Mouse (Mus musculus) intestine, embryonic 16.5 days (tissue): ENCODE data around the gene Wnt5b. TPM values are rescaled to one million over a fixed set of nuclear protein-coding genes. Genes with fewer than 3 reads are reported as not detected.

ENCODE experiments used
- ATAC-seq: fragments of 200-750 bp; cut with Nextera tagmentation; 2 replicates; pipeline ENCODE4 v1.8.0; 2017; ENCODE audit warnings: moderate TSS enrichment, moderate library complexity
- H3K27ac ChIP-seq: fragments of 300-500 bp; sonication (generic); 2 replicates; pipeline ENCODE4 v1.5.1; 2014; ENCODE audit warnings: mild to moderate bottlenecking, low read length
- H3K27me3 ChIP-seq: fragments of 300-500 bp; sonication (generic); replicated peaks from 2 replicates; pipeline ENCODE4 v1.6.1; 2014; ENCODE audit warnings: low read length, control low read depth, mixed read lengths; ENCODE audit not compliant: control insufficient read depth, insufficient read depth
- H3K36me3 ChIP-seq: fragments of 300-500 bp; sonication (generic); 2 replicates; pipeline ENCODE4 v1.6.1; 2014; ENCODE audit warnings: low read length, control low read depth; ENCODE audit not compliant: control insufficient read depth, insufficient read depth
- H3K4me1 ChIP-seq: fragments of 300-500 bp; sonication (generic); 2 replicates; pipeline ENCODE4 v1.6.1; 2014; ENCODE audit warnings: low read length, control low read depth, mixed read lengths; ENCODE audit not compliant: control insufficient read depth, insufficient read depth
- H3K4me2 ChIP-seq: fragments of 300-500 bp; sonication (generic); 2 replicates; pipeline ENCODE4 v1.6.1; 2014; ENCODE audit warnings: low read depth, low read length, control low read depth
- H3K4me3 ChIP-seq: fragments of 300-500 bp; sonication (generic); 2 replicates; pipeline ENCODE4 v1.5.1; 2014; ENCODE audit warnings: mild to moderate bottlenecking, low read length
- H3K9ac ChIP-seq: fragments of 300-500 bp; sonication (generic); 2 replicates; pipeline ENCODE4 v1.6.1; 2014; ENCODE audit warnings: low read depth, low read length
- H3K9me3 ChIP-seq: fragments of 300-500 bp; sonication (generic); 2 replicates; pipeline ENCODE4 v1.6.1; 2016; ENCODE audit warnings: low read length, control low read depth; ENCODE audit not compliant: control insufficient read depth
- WGBS: fragments of 180-500 bp; shearing (Covaris S2); extraction: QIAGEN DNeasy Blood & Tissue Kit; methylation state at CpG from one replicate; pipeline ENCODE4 v1.1.7; 2014; 5-methylcytosine and 5-hydroxymethylcytosine counted together
- polyA plus RNA-seq: library from polyadenylated mRNA; unstranded; fragments of >200 nt; fragmentation: Nextera tagmentation; extraction: Ambion mirVana; gene quantifications from 2 replicates; pipeline ENCODE4 v1.2.1, GENCODE M21; 2015

Wnt5b gene
- polyA plus RNA-seq, 1 experiment from 2014 or later = 4.0 TPM

DNA sequence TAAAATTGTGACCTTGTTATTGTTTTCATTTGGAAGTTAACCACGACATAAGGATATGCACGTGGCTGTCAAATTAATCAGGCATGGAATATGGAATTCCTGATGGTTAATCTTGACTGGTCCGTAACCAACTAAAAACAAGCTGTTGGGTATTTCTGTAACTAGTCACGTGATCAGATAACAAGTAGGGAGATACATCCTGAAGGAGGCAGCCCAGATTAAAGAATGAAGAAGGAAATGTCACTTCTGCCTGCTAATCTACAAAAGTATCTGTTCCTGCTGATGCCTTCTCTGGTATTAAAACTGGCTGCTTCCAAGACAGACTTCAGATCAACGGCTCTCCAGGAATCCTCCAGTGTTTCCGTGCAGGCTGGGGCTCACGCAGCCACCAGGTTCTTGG, 70.7 kb downstream of the Wnt5b start:
- 75% methylated on average over 7 of the region's 7 CpGs for WGBS

DNA sequence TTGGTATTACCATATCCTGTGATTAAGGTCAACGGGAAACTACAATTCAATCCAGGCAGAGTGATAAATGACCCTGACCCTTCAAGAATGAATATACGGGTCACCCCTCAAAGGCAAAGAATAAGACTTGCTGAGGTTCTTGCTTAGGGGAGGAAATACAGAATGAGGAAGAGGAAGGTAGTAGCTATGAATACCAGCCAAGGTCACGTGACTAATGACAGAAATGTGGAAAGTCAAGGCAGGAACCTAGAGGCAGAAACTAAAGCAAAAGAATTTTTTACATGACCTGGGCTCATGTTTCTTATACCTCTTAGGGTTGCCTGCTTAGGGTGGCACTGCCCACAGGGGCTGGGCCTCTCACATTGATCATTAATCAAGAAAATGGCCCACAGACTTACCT, 71.4 kb downstream of the Wnt5b start:
- ATAC-seq = no peak
- Histone ChIP-seq H3K4me1 (peaks cover 5% of the 10 kb centered on the region), H3K9me3 (no peaks in the 10 kb centered on the region), H3K27me3 (no peaks in the 10 kb centered on the region), H3K36me3 (no peaks in the 10 kb centered on the region), H3K4me2 (no peak overlapping the region), H3K9ac (no peak overlapping the region), H3K27ac (no peak overlapping the region), H3K4me3 (no peak overlapping the region)
- WGBS = 68% methylated on average over 3 of the region's 3 CpGs

More for the DNA sequence above, 70.7 kb downstream of the Wnt5b start:
- H3K4me3 ChIP-seq = no peak overlapping the region
- no peaks in the 10 kb centered on the region for H3K36me3 ChIP-seq
- ATAC-seq = no peak
- H3K4me2 ChIP-seq = no peak overlapping the region
- H3K9ac ChIP-seq = no peak overlapping the region
- no peaks in the 10 kb centered on the region for H3K9me3 ChIP-seq
- H3K4me1 ChIP-seq = peaks cover 10% of the 10 kb centered on the region
- no peaks in the 10 kb centered on the region for H3K27me3 ChIP-seq
- peak overlapping the region; percentile 5; the same call in 1 of the 2 replicates for H3K27ac ChIP-seq

DNA sequence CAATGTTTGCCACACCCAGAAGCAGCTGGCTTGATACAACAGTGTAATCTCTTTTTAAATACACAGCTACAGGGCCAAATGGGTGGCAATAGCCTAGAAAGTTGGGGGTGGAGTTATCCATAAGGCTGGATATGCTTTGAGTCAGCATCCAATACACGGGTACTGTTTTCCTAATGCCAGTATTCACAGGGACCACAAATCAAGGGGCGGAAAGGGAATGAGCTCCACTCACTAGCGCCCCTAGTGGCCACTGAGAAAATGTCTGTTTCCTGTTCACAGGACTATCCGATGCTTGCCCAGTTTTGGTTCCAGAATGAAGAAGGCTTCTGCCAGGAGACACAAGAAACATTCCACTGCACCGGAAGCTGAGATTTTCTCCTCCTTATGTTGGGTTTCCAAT, 72.0 kb downstream of the Wnt5b start:
- Histone ChIP-seq H3K27me3 (no peaks in the 10 kb centered on the region), H3K9me3 (no peaks in the 10 kb centered on the region), H3K4me3 (no peak overlapping the region), H3K4me1 (peaks cover 5% of the 10 kb centered on the region; the same call in 1 of the 2 replicates), H3K36me3 (no peaks in the 10 kb centered on the region), H3K9ac (no peak overlapping the region), H3K4me2 (no peak overlapping the region), H3K27ac (no peak overlapping the region)
- ATAC-seq = no peak
- 33% methylated on average over 5 of the region's 5 CpGs for WGBS

DNA sequence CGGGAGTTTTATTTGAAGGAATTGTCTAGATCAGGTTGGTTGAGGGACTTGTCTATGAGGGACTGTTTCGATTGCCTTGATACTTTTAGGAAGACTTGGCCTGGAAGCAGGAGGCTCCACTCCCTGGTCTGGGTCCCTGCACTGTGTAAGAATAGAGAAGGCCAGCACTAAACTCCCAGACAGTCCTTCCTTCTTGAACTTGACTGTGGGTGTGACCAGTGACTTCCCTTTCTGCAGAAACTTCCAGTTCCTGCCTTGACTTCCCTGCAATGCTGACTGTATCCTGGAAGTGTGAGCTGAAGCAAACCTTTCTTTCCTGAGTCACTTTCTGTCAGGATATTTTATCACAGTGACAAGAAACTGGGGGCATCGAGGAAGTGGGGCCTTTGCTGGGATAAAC, 73.4 kb downstream of the Wnt5b start:
- H3K27ac ChIP-seq = no peak overlapping the region
- no peaks in the 10 kb centered on the region for H3K27me3 ChIP-seq
- H3K9ac ChIP-seq = no peak overlapping the region
- peaks cover 7% of the 10 kb centered on the region; the same call in 1 of the 2 replicates for H3K4me1 ChIP-seq
- H3K9me3 ChIP-seq = no peaks in the 10 kb centered on the region
- no peaks in the 10 kb centered on the region for H3K36me3 ChIP-seq
- no peak overlapping the region for H3K4me2 ChIP-seq
- ATAC-seq = no peak
- H3K4me3 ChIP-seq = no peak overlapping the region
- 80% methylated on average over 3 of the region's 3 CpGs for WGBS

DNA sequence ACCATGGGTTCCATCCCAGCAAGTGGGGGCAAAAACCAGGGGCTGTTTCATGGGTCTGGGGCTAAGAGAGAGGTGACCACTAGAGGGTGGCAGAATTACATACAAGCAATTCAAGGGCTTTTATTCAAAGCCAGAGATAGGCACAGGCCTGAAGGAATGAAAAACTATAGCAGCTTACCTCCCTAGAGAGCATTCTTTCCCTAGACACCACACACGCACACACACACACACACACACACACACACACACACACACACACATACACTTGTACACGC, 76.4 kb downstream of the Wnt5b start:
- H3K4me3 ChIP-seq = no peak overlapping the region
- no peaks in the 10 kb centered on the region for H3K9me3 ChIP-seq
- 81% methylated on average over 2 of the region's 2 CpGs for WGBS
- no peaks in the 10 kb centered on the region for H3K36me3 ChIP-seq
- ATAC-seq = peak; percentile 61
- H3K9ac ChIP-seq = no peak overlapping the region
- H3K4me1 ChIP-seq = 0 out of 2 replicates have a peak, but pooled peaks cover 5% of the 10 kb centered on the region
- H3K4me2 ChIP-seq = no peak overlapping the region
- no peaks in the 10 kb centered on the region for H3K27me3 ChIP-seq
- H3K27ac ChIP-seq = no peak overlapping the region

DNA sequence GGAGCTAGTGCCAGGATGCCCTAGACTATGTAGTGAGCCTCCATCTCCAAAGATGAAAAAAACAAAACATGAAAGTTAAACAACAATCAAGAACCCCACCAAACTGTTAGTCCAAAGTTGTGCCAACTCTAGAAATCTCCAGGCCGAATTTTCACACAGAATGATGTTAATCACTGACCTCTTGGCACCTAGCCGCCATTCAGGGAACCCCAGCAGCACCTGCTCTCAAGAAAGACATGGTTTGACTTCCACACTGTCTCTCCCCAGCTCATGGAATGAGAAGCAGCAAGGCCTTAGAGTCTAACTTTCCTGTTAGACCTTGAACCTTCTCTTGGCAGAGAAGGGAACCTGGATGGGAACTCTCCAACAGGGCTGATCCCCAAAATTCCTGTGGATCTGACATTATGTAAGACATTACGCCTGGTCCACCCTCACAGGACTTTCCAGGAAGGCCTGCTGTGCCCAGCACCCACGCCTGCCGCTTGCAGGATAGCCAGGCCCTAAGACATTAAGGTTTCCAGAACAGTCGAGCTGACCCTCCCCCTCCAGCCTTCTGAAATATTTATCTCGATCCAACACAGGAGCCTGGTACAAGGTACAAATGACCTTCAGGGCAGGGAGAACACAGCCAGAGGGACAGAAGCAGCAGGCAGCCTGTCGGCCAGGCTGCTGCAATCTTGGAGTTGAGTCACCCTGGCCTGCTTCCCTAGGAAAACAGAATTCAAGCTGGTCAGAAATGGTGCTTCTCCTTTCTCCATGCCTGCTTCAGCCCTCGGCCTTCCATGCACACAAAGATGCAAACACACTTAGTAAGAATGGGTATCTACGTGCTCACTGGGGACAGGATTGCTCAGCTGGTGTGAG, 77.0 kb downstream of the Wnt5b start:
- Histone ChIP-seq H3K4me1 (0 out of 2 replicates have a peak, but pooled peaks cover 5% of the 10 kb centered on the region), H3K4me3 (no peak overlapping the region), H3K27ac (0 out of 2 replicates have a peak overlapping the region, but pooled peaks have one; percentile 2), H3K36me3 (no peaks in the 10 kb centered on the region), H3K9me3 (no peaks in the 10 kb centered on the region), H3K27me3 (no peaks in the 10 kb centered on the region), H3K4me2 (no peak overlapping the region), H3K9ac (no peak overlapping the region; the same call in 1 of the 2 replicates)
- peak; percentile 74 for ATAC-seq
- WGBS = 43% methylated on average over 10 of the region's 10 CpGs

DNA sequence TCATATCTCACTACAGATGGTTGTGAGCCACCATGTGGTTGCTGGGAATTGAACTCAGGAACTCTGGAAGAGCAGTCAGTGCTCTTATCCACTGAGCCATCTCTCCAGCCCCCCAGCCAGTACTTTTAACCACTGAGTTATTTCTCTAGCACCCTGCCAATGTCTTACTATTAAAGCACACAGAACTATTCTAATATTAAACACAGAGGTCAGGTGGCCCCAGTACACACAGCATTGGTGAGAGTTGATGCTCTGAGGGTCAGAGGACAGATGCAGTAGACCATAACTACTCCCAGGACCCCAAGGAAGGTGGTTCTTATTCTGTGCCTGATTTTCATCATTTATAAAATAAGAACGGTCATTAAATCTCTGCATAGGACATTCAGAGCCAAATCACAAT, 78.0 kb downstream of the Wnt5b start:
- ATAC-seq = no peak
- Histone ChIP-seq H3K9ac (no peak overlapping the region), H3K27me3 (no peaks in the 10 kb centered on the region), H3K9me3 (no peaks in the 10 kb centered on the region), H3K4me3 (no peak overlapping the region), H3K36me3 (no peaks in the 10 kb centered on the region), H3K4me1 (0 out of 2 replicates have a peak, but pooled peaks cover 5% of the 10 kb centered on the region), H3K27ac (no peak overlapping the region), H3K4me2 (no peak overlapping the region)
- 98% methylated on average over 1 of the region's 1 CpGs for WGBS

DNA sequence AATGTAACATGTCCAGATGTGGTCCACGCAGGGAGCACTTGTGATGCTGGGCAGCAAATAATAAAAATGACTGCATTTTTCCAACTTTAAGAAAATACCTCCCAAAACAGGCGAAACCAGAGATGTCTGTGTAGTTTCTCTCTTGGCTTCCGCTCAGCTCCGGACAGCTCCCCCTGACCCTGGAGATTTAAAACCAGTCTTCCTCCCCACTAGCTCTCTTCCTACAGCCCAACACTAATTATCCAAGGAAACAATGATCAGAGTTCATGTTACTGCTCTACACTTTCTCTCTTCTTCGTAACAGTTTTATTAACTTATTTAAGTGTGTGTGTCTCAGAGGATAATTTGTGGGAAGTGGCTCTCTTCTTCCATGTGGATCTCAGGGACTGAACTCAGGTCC, 83.8 kb downstream of the Wnt5b start:
- Histone ChIP-seq H3K4me3 (no peak overlapping the region), H3K9me3 (no peaks in the 10 kb centered on the region), H3K4me2 (no peak overlapping the region), H3K27ac (no peak overlapping the region), H3K9ac (no peak overlapping the region), H3K27me3 (no peaks in the 10 kb centered on the region), H3K4me1 (no peaks in the 10 kb centered on the region), H3K36me3 (no peaks in the 10 kb centered on the region)
- ATAC-seq = no peak
- WGBS = 60% methylated on average over 5 of the region's 5 CpGs

DNA sequence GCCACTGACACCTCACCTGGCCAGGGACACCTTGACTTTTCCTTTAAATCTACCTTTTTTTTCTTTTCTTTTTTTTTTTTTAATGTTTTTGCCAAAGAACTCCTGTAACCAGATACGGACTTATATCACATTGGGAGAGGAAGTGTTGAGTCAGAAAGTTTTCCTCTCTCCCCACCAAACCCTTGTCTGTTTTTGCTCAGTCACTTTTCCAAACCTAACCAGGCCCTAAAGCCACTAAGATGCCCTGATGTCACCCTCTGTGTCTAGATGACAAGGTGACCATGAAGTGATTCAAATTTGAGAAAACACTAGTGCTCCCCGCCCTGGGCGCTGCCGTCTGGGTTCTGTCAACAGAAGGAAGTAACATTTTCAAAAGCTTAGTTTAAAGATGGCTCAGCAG, 85.1 kb downstream of the Wnt5b start:
- no peak overlapping the region for H3K27ac ChIP-seq
- 56% methylated on average over 4 of the region's 4 CpGs for WGBS
- H3K36me3 ChIP-seq = no peaks in the 10 kb centered on the region
- no peaks in the 10 kb centered on the region for H3K4me1 ChIP-seq
- no peak overlapping the region for H3K4me3 ChIP-seq
- no peaks in the 10 kb centered on the region for H3K27me3 ChIP-seq
- ATAC-seq = no peak
- no peak overlapping the region for H3K9ac ChIP-seq
- no peaks in the 10 kb centered on the region for H3K9me3 ChIP-seq
- no peak overlapping the region for H3K4me2 ChIP-seq

DNA sequence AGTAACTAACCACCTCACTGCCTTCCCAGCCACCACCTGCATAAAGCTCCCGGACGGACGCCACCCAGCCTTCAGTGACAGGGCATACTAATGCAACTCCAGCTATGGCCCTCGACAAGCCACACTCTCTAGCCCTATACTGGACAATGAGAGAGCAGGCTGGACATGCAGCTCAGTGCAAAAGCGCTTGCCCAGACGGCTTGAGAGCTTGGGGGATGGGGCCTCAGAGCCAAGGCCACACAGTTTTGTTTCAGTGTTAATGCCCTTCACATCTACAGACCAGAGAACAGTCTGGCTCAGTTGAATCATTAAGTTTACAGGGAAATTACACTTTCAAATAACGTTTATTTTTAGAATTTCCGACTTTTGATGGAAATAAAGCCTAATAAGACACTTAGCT, 86.0 kb downstream of the Wnt5b start:
- no peak overlapping the region for H3K4me2 ChIP-seq
- no peak overlapping the region for H3K27ac ChIP-seq
- no peaks in the 10 kb centered on the region for H3K9me3 ChIP-seq
- H3K36me3 ChIP-seq = no peaks in the 10 kb centered on the region
- no peaks in the 10 kb centered on the region for H3K4me1 ChIP-seq
- WGBS = 67% methylated on average over 8 of the region's 8 CpGs
- H3K9ac ChIP-seq = no peak overlapping the region
- no peaks in the 10 kb centered on the region for H3K27me3 ChIP-seq
- no peak for ATAC-seq
- H3K4me3 ChIP-seq = no peak overlapping the region
